Mouse (Mus musculus): ENCODE measurements around the gene Nrip2.

- TF ChIP-seq NRF1 (IDR thresholded peaks at IDR 0.05; ENCODE audit: low read depth, low read length) (no peak), E2F4 (IDR thresholded peaks at IDR 0.05; ENCODE audit: insufficient replicate concordance, low read depth, low read length) (no peak), CHD2 (IDR thresholded peaks at IDR 0.05; ENCODE audit: low read length) (no peak), ZC3H11A (IDR thresholded peaks at IDR 0.05; ENCODE audit: low read depth, low read length) (no peak), POLR2A (IDR thresholded peaks at IDR 0.05; ENCODE audit: low read depth, low read length) (no peak), ZNF384 (IDR thresholded peaks at IDR 0.05; ENCODE audit: low read depth, low read length) (no peak), CTCF (conservative IDR thresholded peaks at IDR 0.05 in 1 of 2, IDR thresholded peaks at IDR 0.05 in 1 of 2; ENCODE audit: low read depth in 2 of 2, low read length in 2 of 2) (no peak), IRF4 (IDR thresholded peaks at IDR 0.05; ENCODE audit: low read depth, low read length) (no peak)
These were observed 49.4 kb upstream of the Nrip2 start for GRCm38 (mm10) chr6:128349711-128350110.

Data from CH12.LX (cell line).